ENCODE assay signal across 30 mouse cellular contexts in genomic region chr2:42845489-42845888, GRCm38 (mm10).
"Had no signal": no experiment of that assay in that cellular context is flagged by ENCODE, and none has a peak within 500 bp of the region (broad histone marks: within the 10 kb centered on the region; RNA-seq: fewer than 3 reads in every experiment).

No protein-coding gene starts in this region.

- H3K4me2 ChIP-seq: limb, embryonic 12.5 days; limb, embryonic 15.5 days; liver, embryonic 12.5 days; liver, embryonic 13.5 days; liver, embryonic 15.5 days; lung, embryonic 14.5 days; lung, embryonic 15.5 days; midbrain, embryonic 11.5 days; midbrain, embryonic 12.5 days; midbrain, embryonic 13.5 days; midbrain, embryonic 15.5 days; neural tube, embryonic 12.5 days; neural tube, embryonic 13.5 days had no signal

- ATAC-seq: liver, embryonic 12.5 days; liver, postnatal 0 days; lung, postnatal 0 days; midbrain, embryonic 13.5 days; midbrain, embryonic 15.5 days; midbrain, embryonic 16.5 days had no signal

- H3K9ac ChIP-seq: limb, embryonic 12.5 days; limb, embryonic 15.5 days; liver, embryonic 12.5 days; liver, embryonic 13.5 days; liver, embryonic 14.5 days; liver, embryonic 15.5 days; liver, postnatal 0 days; lung, embryonic 14.5 days; lung, embryonic 15.5 days; midbrain, embryonic 12.5 days; midbrain, embryonic 13.5 days; midbrain, embryonic 15.5 days; neural tube, embryonic 12.5 days; neural tube, embryonic 13.5 days had no signal

- DNase-seq: left cerebral cortex, postnatal 4 days; liver; liver, embryonic 13.5 days; liver, postnatal 0 days; lung, adult 18-20 months; lung, adult 2 months; lung, embryonic 14.5 days; lung, postnatal 10 days; lung, postnatal 14 days; lung, postnatal 36 days; lung, postnatal 4 days had no signal

- H3K9me3 ChIP-seq: limb, embryonic 12.5 days; limb, embryonic 15.5 days; liver, embryonic 12.5 days; liver, embryonic 13.5 days; liver, embryonic 15.5 days; lung, embryonic 15.5 days; megakaryocyte, embryonic 14.5 days; midbrain, embryonic 10.5 days; midbrain, embryonic 12.5 days; midbrain, embryonic 13.5 days; midbrain, embryonic 15.5 days; neural tube, embryonic 12.5 days; neural tube, embryonic 13.5 days had no signal

- H3K27me3 ChIP-seq: limb, embryonic 12.5 days; limb, embryonic 15.5 days; liver, embryonic 12.5 days; liver, embryonic 13.5 days; liver, embryonic 15.5 days; lung, embryonic 15.5 days; megakaryocyte, embryonic 14.5 days; midbrain, embryonic 12.5 days; midbrain, embryonic 13.5 days; midbrain, embryonic 15.5 days; neural tube, embryonic 12.5 days; neural tube, embryonic 13.5 days had no signal

- H3K27ac ChIP-seq: left cerebral cortex, adult 2 months; limb, embryonic 12.5 days; limb, embryonic 15.5 days; liver, embryonic 12.5 days; liver, embryonic 13.5 days; liver, embryonic 14.5 days; liver, embryonic 15.5 days; lung, embryonic 15.5 days; macrophage; midbrain, embryonic 10.5 days; midbrain, embryonic 12.5 days; midbrain, embryonic 13.5 days; midbrain, embryonic 15.5 days; neural tube, embryonic 12.5 days; neural tube, embryonic 13.5 days had no signal

- H3K36me3 ChIP-seq: limb, embryonic 12.5 days; limb, embryonic 15.5 days; liver, embryonic 12.5 days; liver, embryonic 13.5 days; liver, embryonic 15.5 days; lung, embryonic 15.5 days; midbrain, embryonic 10.5 days; midbrain, embryonic 12.5 days; midbrain, embryonic 13.5 days; midbrain, embryonic 15.5 days; neural tube, embryonic 12.5 days; neural tube, embryonic 13.5 days had no signal

- H3K4me3 ChIP-seq: left cerebral cortex, adult 2 months; limb, embryonic 12.5 days; limb, embryonic 15.5 days; liver, embryonic 12.5 days; liver, embryonic 13.5 days; liver, embryonic 15.5 days; lung, embryonic 15.5 days; megakaryocyte, embryonic 14.5 days; midbrain, embryonic 10.5 days; midbrain, embryonic 12.5 days; midbrain, embryonic 13.5 days; midbrain, embryonic 15.5 days; myocyte; neural tube, embryonic 12.5 days; neural tube, embryonic 13.5 days had no signal

- H3K4me1 ChIP-seq: limb, embryonic 12.5 days; limb, embryonic 15.5 days; liver, embryonic 12.5 days; liver, embryonic 13.5 days; liver, embryonic 15.5 days; lung, embryonic 15.5 days; megakaryocyte, embryonic 14.5 days had no signal
